Mouse (Mus musculus) erythroid progenitor cell, adult 5-6 weeks (primary cell): ENCODE results near the gene Zfp184. TPM values are rescaled to one million over a fixed set of nuclear protein-coding genes. Genes with fewer than 3 reads are reported as not detected.
"Not testable (repeated sequence)": the region's sequence is repeated elsewhere in the genome, so short reads cannot be mapped to it uniquely, and the experiment has no call there.

Experiments used
- ATAC-seq: replicated peaks from 2 replicates; pipeline ENCODE4 v1.8.0; 2016; ENCODE audit warnings: moderate number of reproducible peaks, mild to moderate bottlenecking, moderate TSS enrichment, inconsistent platforms; ENCODE audit not compliant: poor library complexity, low FRiP score, severe bottlenecking
- total RNA-seq, 2 experiments: library from RNA; stranded (forward) in 1 of 2; stranded (reverse) in 1 of 2; fragments of 150-400 nt in 1 of 2; fragments of 186-747, 209-891 nt in 1 of 2; gene quantifications; 2 replicates each; pipeline versions ENCODE4 v1.2.3 to v1.2.4; 2015 to 2017; ENCODE audit warnings: low replicate concordance in 2 of 2

Gene Zfp184
- total RNA-seq (2015; ENCODE audit: low replicate concordance), result not detected in 2 replicates
- 1.3 TPM in 1 of 2 replicates, not detected in the other for total RNA-seq (2017; ENCODE audit: low replicate concordance)

DNA sequence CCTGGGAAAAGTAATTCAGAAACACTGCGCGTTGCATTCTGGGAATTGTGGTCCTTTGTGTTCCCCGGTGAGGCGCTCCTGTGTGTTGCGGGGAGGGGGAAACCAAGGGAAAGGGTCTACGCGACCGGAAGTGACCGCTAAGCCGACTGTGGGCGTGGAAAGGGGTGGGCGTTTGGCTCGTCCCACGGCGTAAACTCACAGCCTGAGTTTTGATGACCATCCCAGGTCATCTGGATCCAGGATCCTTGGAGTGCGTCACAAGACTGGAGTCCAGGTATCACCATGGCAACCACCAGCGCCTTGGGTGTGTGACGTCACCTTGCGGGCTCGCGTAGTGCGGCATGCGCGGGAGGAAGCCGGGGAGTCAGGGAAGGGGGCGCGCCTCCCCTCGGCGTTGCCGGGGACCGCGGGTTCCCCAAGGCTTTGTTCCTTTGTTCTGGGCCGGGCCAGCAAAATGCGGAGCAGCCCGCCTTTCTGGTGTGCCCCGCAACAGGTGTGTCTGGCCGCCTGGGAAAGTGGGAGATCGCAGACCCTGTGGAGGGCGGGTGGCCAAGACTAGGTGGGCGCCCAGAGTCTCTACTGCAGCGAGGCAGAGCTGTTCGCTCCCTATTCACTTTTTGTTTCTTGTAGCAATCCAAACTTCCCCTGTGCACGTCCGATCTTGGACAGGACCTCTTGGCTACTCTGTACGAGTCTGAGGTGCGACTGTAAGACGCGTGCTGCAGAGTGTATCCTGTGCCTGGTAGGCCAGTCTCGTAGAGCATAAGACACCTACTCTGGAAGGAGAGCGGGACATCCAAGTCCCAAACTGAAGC, at the start of gene Zfp184:
Gene Zfp184, plus strand, starts transcription at position 169 of the 815 bp plus-strand sequence.
- ATAC-seq, result peak; percentile 68

DNA sequence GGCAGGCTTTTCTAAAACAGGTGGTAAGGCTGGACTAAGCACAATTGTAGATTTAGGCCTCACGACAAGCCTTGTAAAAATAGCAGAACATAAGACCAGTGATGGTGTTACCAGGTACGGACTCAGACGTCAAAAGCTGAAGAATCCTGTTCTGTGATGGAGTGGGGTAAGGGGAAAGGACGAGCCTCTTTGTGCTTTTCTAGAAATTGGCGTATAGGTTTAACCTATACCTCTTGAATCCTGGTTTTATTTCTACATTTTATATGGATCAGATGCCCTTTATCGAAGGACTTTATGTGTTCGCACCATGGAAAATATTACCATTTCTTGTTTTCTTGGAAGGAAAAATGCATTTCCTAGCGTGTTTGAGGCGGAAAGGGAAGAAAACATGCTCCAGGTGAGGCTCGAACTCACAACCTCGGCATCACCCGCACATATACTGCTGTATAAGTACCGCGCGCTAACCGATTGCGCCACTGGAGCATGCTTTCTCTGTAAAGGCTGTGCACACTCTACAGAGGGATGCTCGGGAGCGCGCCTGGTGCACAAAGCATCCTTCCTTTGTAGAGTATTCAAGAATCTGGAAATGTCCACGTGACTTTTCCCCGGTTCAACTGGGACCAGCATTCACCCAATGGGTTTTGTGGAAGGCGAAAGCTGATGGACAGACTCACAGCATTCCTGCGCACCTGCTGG, 48.2 kb upstream of the Zfp184 start:
- ATAC-seq, result no peak

DNA sequence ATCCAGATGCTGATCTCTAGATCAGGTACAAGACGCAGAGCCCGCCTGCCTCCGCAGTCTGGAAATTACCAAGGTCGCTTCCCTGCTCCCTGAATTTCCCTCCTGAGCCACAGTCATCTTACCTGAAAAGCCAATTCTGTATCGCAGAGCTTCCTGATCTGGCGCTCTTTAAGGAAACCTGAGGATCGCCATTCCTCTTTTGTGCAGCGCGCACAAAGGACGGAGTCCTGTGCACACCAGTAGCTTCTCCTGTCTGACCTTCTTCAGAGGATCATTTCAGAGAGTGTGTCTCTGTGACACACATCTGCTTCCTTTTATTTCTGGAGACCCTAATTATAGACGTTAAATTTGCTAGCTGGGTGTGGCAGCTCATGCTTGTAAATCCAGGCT, 47.7 kb upstream of the Zfp184 start:
- ATAC-seq, result no peak

DNA sequence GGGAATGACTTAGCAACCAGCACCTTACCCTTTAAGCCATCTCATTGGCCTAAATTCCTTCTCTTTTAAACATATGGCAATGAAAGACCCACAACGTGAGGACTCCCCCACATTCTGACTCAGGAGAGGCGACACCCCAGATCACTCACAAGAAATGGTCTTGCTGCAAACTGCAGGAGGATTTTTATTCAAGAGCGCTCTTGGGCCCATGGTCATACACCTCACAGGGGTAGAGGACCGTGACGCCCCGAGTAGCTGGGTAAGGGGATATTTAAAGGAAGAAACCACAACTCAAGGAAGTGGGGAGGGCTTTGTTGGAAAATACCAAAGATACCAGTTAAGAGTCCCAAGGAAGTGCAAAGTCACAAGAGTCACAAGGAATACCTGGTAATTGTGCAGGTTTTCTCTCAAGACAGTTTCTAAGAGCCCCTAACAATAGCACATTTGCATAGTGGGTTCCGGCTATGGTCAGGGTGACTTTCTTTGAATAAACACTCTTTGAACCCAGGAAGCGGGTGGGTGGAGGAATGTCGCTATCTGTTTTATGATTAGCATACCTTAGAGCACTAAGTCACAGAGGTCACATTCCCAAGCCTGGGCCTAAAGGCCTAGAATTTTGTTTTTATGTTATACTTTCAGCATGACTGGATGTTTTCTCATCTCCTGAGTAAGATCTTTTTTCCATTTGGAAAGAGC, 43.9 kb upstream of the Zfp184 start:
- ATAC-seq, result not testable (repeated sequence)

DNA sequence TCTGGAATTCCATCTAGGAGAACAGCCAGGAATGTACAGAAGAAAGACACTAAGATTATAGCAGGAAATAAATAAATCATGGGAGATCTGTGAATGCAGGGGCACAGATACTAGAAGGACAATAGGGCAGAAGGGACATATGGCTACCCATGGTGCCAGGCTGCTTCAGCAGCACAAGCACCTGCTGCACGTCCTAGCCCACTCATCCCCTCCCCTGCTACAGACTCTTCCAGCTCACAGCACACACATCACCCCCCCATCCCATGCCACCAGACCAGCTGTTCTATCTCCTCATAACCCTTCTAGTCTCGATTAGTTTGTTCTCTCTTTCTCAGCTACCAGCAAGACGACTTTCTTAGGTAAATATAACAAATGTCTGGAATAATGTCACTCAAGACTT, 41.4 kb upstream of the Zfp184 start:
- ATAC-seq, result no peak

DNA sequence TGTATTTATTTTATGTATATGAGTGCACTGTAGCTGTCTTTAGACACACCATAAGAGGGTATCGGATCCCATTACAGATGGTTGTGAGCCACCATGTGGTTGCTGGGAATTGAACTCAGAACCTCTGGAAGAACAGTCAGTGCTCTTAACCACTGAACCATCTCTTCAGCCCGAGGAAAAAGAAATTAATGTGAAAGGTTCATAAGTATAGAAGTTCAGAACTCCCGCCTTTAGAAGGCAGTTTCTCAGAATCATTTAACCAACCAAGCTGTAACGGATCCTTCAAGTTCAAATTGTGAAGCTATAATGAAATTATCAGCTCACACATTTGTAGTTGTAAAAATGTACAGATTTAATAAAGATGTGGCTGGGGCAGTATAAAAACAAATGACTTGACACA, 40.8 kb upstream of the Zfp184 start:
- ATAC-seq, result not testable (repeated sequence)

DNA sequence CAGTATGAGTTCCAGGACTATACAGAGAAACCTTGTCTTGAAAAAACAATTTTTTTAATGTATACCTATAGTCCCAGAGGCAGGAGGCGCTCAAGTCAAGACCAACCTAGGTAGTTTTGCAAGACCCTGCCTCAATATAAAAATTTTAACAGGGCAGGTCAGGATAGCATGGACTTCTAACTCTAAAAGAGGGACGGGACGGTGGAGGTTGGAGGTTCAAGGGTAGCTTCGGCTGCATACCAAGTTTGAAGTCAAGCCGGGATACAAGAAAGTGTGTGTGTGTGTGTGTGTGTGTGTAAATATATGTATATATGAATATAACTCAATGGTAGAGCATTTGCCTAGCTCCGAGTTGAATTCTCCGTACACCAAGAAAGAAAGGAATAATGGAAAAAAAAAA, 38.6 kb upstream of the Zfp184 start:
- no peak for ATAC-seq

DNA sequence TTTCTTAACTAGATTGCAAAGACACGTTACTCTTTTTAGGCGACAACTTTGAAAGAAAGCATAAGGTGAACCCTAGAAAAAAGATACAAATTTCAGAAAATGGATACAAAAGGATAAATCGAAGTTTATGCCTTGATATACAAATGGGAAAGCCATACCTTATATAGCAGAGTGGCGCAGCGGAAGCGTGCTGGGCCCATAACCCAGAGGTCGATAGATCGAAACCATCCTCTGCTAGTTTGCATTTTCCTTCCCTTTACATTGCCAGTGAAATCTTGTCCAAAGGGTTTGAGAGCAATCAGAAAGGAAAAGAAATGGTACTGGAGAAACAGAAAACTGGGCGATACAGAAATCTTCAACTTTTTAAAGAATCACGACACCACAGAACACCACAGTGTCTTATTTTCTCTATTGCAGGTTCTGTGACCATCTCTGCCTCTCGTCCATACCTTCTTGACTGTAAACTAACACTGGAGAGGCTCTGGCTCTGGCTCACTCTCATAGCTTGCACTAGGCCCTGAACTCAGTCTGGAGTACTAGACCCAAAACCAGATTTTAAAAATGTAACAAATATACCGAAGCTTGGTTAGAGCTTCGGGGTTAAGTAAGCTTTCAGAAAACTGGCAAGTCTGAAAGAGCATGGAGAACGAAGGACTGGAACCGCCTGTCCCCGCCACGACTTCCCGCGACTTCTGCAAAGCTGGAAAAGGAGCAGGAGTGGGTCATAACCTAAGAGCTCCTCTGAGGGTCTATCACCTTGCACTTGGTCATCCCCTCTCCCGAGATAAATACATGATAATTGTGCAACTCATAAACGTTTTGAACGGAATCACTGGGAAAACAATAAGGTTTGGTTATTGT, 37.7 kb upstream of the Zfp184 start:
- no peak for ATAC-seq

DNA sequence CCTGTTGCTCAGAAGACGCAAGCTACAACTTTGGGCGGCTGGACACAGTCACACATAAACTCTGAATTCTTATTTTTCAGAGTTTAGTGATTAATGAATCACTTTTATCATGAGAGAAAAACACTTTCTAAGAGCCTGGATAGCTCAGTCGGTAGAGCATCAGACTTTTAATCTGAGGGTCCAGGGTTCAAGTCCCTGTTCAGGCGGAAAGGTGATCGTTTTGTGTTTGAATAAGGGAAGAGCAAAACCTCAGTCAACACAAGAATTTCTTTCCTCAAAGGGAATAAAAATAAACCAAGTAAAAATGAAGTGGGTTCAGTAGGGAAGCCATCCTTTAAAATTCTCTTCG, 37.1 kb upstream of the Zfp184 start:
- ATAC-seq, result not testable (repeated sequence)

DNA sequence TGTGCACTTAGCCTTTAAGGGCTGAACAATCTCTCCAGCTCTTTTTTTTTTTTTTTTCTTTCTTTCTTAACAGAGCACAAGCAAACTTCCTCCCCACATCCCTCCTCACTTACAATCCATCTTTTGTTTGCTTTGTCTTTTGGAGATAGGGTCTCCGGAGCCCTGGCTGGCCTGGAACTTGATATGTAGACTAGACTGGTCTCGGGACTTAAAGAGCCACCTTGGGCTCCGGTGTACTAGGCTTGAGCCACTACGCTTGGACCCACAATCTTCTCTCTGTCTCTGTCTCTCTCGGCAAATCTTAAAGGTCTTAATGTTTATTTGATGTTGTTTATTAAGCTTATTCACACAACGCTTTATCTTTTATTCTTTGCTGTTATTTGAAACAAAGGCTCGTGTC, 34.2 kb upstream of the Zfp184 start:
- no peak for ATAC-seq

DNA sequence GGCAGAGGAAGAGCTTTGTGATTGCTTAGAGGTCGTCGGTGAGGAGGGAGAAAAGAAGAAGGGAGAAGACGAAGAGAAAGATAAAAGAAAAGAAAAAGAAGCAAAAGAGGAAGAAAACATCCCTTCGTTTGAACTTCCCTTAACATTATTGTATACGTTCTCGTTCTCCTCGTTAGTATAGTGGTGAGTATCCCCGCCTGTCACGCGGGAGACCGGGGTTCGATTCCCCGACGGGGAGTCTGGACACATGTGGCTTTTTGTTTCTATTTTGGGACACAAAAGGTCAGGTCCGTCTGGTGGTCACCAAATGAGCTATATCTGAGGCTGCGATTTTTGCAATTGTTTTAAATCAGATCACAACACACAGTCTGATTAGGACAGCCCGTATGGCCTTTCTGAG, 33.7 kb upstream of the Zfp184 start:
- ATAC-seq, result no peak

DNA sequence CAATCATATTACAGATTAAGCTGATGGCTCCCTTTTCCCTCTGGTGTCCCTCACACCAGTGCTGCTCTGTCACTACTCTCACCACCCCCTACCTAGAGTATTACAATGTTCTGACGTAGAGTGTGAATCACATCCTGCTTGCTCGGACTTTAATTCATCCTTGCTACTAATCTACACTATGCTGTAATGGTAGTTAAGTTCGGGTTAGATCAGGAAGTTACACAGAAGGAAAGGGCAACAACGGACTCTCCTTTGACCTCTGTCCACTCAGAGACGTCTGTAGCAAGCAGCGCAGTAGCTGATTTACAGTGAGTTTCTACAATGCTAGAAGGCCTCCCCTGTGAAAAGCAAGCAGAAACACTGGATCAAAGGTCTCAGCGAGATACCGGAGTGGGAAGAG, 31.0 kb upstream of the Zfp184 start:
- no peak for ATAC-seq

DNA sequence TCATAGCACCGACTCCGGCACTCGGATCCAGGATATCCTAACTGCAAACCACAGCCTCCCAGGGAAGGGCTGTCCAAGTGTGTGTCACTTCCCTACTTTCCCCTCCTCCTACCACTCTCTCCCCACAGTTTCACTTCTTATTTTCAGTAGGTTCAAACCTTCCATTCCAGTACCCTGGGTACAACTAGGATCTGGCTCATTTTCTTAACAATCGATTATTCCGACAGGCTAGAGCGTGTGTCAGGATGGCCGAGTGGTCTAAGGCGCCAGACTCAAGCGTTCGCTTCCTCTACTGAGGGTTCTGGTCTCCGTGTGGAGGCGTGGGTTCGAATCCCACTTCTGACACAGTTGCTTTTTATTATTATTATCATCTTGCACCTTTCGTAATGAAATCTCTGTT, 30.3 kb upstream of the Zfp184 start:
- no peak for ATAC-seq

DNA sequence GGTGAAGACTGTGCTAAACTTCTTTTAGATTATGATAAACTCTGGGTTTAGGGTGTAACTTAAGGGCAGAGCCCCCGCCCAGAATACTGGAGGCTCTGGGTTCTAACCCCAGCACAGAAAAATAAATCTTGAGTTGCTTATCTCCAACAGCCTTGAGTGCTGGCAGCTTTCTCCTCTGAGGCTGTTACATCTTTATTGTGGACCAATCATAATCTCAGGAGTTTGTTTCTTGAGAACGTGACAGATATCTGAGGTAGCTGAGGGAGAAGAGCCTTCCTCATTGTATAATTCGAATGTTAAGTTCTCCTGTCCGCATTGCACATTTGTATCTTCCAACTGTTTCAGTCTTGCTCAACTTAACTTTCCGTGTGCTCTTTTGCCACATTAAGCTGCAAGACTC, 29.4 kb upstream of the Zfp184 start:
- ATAC-seq, result no peak

DNA sequence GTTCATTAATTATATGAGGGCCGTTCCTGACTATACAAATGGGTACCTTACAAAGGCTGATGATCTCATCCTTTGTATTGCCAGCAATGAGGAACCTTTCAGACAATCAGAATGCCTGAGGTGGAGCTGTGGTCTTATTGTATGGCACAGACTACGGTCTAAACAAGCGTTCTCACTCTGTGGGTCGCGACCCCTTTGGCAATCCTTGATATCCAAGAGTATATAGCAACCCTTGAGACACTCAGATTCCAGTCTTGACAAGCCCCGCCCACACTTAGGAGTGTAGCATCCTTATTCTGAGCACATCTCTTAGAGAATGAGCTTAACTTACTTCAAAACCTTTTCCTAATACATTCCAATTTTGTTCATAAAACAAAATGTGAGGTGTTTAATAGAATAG, 28.8 kb upstream of the Zfp184 start:
- no peak for ATAC-seq

DNA sequence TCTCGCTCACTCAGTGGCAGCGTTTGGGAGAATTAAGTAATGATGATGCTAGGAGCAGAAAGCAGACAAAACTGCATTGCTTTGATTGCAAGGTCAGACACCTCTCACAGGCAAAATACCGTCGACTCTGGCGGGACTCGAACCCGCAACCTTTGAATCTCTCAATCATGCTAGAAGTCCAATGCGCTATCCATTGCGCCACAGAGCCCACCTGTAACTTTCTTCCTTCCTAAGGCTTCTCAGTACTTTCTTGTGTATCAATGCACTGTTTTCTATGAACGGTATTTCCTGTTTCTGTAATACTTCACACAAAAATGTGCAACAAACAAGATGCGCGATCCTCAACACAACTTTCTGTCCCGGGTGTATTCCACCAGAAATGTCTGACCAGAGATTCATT, 27.9 kb upstream of the Zfp184 start:
- ATAC-seq, result no peak

DNA sequence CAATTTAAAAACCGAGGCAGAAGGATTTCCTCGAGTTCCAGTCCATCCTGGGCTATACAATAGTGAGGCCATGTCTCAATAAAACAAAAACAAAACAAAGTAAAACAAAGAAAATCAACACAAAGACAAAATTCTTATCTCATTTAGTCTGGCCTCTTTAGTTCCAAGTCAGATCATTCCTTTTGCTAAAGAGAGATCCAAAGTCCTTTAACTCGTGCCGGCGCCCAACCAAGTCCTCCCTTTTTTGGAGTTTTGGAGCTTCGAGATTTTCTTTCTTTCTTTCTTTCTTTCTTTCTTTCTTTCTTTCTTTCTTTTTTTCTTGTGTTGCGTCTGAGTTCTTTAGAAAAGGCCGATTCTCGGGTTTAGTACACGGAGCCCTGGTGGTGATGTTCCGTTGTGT, 27.4 kb upstream of the Zfp184 start:
- no peak for ATAC-seq

DNA sequence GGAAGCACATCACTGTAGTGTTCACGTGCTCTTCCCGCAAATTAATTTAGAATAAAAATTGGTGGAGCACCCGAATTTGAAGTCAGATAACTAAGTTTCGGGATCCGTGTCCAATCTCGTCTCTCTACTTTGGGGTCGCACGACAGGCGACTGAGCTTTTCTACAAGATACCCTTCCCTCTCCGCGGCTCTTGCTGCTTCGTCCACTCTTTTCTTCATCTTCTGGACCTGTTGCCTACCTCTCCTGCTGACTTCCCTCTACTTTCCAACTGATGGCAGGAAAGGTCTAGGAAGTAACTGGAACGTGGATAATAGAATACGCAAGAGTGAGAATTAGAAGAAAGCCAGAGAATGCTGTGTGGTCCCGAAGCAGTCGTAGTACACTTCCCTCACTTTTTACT, 26.9 kb upstream of the Zfp184 start:
- ATAC-seq, result no peak

DNA sequence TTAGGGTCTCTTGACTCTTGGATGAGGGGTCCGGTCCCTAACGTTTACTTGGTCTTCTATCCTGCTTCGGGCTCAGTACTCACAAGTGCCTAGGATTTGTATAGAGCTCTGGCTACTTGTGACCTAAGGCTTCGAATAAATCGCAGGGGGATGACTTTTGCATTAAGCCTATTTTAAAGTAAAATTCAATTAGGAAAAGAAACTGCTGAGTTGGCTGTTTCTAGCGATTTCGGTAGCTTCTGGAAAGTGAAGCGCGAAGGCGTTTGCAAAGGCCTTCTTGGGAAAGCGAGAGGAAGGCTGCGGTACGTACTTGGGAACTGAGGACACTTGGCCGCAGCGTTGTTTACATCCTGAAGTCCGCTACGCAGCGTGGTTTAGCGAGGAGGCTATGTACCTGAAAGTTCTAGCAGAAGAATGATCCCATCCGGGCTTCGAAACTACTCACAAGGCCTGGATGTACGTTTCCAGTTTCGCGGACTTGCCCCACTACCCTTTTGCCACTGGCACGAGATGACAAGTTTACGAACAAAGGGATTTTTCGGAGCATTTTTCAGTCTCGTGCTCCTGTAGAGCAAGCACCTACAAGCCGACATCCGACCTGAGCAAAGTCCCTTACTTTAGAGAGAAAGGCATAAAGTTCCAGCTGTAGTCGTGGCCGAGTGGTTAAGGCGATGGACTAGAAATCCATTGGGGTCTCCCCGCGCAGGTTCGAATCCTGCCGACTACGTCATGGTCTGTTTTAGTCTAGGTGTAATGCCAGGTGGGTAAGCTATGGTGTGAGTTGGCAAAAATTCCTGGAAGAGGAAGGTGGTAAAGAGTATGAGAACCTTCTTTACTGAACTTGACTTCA, 26.1 kb upstream of the Zfp184 start:
- ATAC-seq, result 0 out of 2 replicates have a peak, but pooled peaks have one; percentile 25
